Mouse (Mus musculus) embryo, embryonic 10.5 days (tissue): ENCODE measurements around the gene Atxn1.

Experiments used
- DNase-seq: peaks from one replicate; pipeline ENCODE4 v3.0.0-alpha.2; 2015; ENCODE audit warnings: low spot score

Gene Atxn1

GRCm38 (mm10) chr13:45863779-45864178 is 101.0 kb downstream of the Atxn1 start:
- no peak for DNase-seq

DNA sequence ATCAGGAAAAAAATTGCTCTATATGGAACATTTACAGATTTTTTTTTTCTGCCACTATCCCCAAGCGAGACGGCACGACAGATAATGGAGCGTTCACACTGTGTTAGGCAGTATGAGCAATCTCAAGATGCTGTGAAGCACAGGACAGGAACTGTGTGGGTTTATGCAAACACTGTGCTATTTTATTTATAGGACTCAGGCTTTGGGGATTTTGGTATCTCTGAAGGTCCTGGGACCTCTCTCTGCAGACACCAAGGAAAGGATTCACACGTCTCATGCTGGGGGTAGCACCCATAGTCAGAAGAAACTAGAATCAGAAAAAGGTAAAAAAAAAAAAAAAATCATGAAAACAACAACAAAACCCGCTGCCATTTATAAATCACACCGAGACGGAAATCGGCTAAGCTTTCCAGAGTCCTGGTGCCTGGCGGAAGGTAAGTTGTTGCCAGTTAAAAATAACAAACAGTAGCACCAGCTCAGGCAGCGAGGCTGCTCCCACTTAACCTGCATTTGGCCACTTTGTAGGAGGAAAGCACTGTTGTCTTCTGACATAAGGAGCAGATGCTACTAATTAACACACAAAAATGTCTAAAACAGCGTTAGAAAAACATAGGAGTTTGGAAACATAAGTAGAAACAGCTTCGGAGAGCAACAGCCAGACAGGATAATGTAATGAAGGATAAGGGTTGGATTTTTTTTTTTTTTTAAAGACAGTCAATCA is 102.8 kb downstream of the Atxn1 start:
- DNase-seq, result no peak

- DNase-seq, result peak; percentile 56
Observed at GRCm38 (mm10) chr13:45861098-45861580, 103.7 kb downstream of the Atxn1 start.

GRCm38 (mm10) chr13:45859081-45859709 is 105.6 kb downstream of the Atxn1 start:
- no peak for DNase-seq

DNA sequence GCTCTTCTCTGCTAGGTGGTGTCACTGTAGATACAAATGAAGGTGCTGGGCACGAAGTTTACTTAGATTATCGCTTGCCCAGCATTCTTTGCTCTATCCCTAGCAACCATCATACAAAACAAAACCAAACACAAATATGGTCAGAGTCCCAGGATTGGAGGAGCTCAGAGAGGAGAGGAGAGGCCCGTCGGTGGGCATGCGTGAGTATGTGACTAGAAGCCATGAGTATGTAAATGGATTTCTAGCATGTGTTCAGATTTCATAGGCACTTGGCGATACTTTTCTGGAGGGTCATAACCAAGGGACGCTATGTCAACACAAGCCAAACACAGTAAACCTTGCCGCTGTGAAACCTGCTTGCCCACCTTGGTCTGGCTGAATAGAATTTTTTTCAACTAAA is 107.4 kb downstream of the Atxn1 start:
- no peak for DNase-seq

GRCm38 (mm10) chr13:45854531-45854930 is 110.3 kb downstream of the Atxn1 start:
- DNase-seq, result no peak

GRCm38 (mm10) chr13:45853691-45854090 is 111.1 kb downstream of the Atxn1 start:
- DNase-seq, result no peak

- DNase-seq, result no peak
Observed at GRCm38 (mm10) chr13:45852288-45852687, 112.5 kb downstream of the Atxn1 start.

DNA sequence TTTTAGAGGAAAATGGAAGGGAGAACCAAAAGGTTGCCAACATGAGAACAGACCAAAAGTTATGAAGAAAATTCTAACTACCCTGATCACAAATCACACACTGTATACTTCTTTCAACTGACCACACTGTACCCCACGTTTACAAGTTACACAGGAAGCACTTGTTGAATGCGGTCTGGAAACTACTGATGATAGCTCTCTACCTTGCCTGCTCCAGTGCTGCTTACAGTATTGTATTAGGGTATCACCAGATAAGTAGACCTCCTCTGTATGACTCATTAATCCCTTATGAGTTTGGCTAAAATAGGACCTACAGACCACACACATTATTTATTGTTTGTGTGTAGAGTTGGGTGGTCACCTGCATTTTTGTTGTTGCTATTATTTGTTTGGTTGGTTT is 113.1 kb downstream of the Atxn1 start:
- no peak for DNase-seq

- no peak for DNase-seq
Observed at GRCm38 (mm10) chr13:45851156-45851555, 113.7 kb downstream of the Atxn1 start.

DNA sequence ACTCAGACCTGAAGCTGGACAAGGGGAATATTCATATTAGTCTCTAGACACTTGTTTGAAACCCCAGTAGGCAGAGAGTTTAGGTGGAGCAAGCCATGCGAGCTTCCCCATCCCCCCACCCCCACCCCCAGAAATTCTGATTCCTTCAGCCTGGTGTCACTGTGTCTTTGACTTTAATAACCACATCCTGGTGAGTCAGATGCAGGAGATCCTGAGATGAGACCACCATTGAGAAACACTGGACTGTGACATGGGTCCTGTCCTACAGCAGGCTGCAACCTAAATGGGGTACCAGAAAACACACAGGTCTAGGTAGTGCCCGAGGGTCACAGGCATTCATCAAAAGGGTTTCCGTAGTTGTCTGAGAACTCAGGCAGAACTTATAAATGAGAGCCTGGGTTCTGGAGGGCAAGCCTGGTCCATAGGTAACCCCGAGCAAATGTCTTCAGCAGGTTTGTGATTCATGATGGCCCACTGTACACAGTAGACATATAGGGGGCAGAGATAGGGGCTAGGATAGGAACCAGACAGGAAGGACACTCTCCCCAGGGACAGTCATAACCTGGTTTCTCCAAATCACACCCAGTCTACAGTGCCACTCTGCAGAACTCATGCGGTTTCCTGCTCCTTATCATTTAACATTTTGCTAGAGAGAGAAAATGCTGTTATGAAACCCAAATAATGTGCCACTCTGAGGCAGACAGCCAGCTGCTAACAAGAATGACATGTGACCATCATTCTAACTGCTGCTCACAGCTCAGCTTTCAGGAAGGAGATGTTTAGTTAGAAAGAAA is 114.4 kb downstream of the Atxn1 start:
- DNase-seq, result no peak

GRCm38 (mm10) chr13:45849145-45850023 is 115.4 kb downstream of the Atxn1 start:
- DNase-seq, result no peak

DNA sequence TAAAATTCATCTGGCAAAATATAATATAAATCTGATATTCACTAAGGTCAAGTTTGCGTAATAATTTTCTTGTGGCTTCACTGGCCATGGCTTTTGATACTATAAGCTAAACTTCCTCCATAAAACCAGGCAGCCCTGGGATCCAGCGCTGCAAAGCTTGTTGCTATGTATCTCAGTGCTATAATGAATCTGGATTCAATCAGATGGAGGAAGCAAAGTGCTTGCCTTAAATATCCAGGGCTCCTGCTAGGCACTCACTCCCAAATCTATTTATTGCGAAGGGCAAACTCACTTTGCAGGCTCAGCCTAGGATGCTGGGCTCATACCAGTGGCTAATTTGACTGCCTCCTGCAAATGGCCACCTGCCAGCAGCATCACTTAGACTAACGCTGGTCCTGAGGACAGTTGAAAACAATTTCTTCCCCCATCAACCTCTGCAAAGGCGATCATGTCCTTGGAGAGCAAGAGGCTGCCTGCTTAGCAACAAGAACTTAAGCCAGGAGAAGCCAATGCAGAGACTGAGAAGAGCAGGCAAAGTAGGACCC is 122.2 kb downstream of the Atxn1 start:
- no peak for DNase-seq

- no peak for DNase-seq
Observed at GRCm38 (mm10) chr13:45839901-45840300, 124.9 kb downstream of the Atxn1 start.

GRCm38 (mm10) chr13:45837609-45838220 is 127.1 kb downstream of the Atxn1 start:
- DNase-seq, result no peak

- DNase-seq, result no peak
Observed at GRCm38 (mm10) chr13:45836377-45837054, 128.3 kb downstream of the Atxn1 start.

DNA sequence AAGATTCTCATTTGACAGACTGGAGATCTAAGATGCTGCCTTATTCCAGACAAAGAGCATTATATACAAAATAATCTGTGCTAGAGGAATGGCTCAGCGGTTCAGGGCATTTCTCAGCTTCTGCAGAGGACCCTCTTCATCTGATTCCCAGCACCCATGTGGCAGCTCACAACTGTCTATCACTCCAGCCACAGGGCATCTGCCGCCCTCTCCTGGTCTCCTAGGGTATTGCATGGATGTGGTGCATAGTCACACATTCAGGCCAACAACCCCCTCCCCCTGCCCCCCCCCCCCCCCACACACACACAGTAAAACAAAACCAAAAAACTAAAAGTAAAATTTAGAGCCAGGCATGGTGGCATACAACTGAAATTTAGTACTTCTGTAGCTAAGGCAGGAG is 130.5 kb downstream of the Atxn1 start:
- DNase-seq, result no peak

DNA sequence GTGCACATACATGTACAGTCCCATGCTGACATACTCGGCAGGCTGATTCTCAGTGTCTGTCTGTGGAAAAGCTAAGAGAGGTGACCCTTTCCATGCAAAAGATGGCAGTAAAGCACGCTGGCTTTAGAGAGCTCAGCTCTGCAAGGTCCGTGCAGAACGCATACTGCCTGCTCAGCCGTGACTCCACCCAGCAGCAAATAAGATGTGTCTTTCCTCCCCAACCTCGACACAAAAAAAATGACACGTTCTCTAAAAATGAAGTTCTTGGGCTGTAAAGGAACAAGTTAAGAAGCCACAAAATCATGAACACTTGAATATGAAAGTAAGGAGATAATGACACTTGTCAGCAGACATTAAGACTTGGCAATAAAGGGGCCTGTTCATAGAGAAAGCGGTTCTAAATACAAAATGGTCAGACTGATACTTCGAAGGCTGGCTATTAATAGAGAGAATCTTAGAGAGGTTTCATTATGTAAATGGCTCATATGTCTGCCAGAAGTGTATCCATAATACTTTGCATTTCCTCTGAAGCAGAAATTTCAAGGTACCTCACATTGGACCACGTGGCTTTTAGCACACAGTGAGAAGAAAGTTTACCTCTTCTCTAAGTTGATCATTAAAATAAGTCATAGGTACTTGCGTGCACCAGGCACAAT is 132.0 kb downstream of the Atxn1 start:
- no peak for DNase-seq

GRCm38 (mm10) chr13:45829341-45829936 is 135.4 kb downstream of the Atxn1 start:
- DNase-seq, result no peak

DNA sequence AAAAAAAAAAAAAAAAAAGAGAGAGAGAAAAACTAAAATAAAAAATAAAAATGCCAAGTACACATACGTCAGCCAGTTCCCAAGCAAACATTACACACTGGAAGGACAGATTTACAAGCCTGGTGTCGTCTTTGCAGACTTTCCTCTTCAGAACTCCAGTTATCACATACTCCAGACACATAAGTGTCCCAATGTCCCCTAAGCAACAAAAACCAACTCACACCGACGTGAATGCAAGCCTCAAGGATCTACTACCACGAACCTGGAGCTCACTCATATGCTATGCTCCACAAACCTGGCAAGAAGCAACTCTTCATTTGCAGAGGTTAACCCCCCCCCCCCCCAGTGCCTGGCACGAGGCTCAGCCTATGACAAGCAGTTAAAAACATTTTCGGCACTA is 136.8 kb downstream of the Atxn1 start:
- no peak for DNase-seq
